Mouse (Mus musculus): ENCODE data around the gene Cycs. TPM values are rescaled to one million over a fixed set of nuclear protein-coding genes. Genes with fewer than 3 reads are reported as not detected.
A peak's percentile ranks its signal among the peaks of the same experiment; 100 is the strongest.

Cycs gene
- total and polyA plus RNA-seq, 3 experiments: 28.0 to 139 (median 83.0) TPM

- H3K27me3 ChIP-seq (ENCODE audit: control insufficient read depth in 1 of 2, insufficient read depth in 2 of 2, low read length in 2 of 2): no peaks in the 10 kb centered on the region
- H3K9ac ChIP-seq (ENCODE audit: control insufficient read depth, low read depth, low read length, poor library complexity, severe bottlenecking): peak within 1 kb of the TSS; percentile 81
- peak; percentile 96 for DNase-seq (ENCODE audit: low read depth, low spot score)
- peak; percentile 51 for TF ChIP-seq RAD21 (IDR thresholded peaks at IDR 0.05; ENCODE audit: low read depth, low read length)
- TF ChIP-seq ZKSCAN1 (IDR thresholded peaks at IDR 0.05; ENCODE audit: low read depth, low read length): no peak
- no peak for TF ChIP-seq JUND (IDR thresholded peaks at IDR 0.05; ENCODE audit: low read depth, low read length)
- peak; percentile 96 for TF ChIP-seq MAX (IDR thresholded peaks at IDR 0.05; ENCODE audit: low read length)
- TF ChIP-seq CHD1 (IDR thresholded peaks at IDR 0.05; ENCODE audit: low read depth, low read length): no peak
- peak; percentile 62 for TF ChIP-seq HCFC1 (IDR thresholded peaks at IDR 0.05; ENCODE audit: low read depth, low read length)
- no peak; a peak in 1 of 4 replicates for TF ChIP-seq EP300 (IDR thresholded peaks at IDR 0.05; ENCODE audit: low read depth in 1 of 2, low read length in 2 of 2)
- TF ChIP-seq TBP (IDR thresholded peaks at IDR 0.05; ENCODE audit: low read depth, low read length): 0 out of 2 replicates have a peak, but pooled peaks have one; percentile 44
- TF ChIP-seq ELF1 (IDR thresholded peaks at IDR 0.05; ENCODE audit: low read depth, low read length): 0 out of 2 replicates have a peak, but pooled peaks have one; percentile 20
- TF ChIP-seq ZC3H11A (IDR thresholded peaks at IDR 0.05; ENCODE audit: low read depth, low read length): peak; percentile 45
- TF ChIP-seq POLR2A (IDR thresholded peaks at IDR 0.05; ENCODE audit: control insufficient read depth in 1 of 2, insufficient read depth in 1 of 2, low read depth in 1 of 2, low read length in 2 of 2, poor library complexity in 1 of 2): peak; percentile 62 to 77; a peak in 3 of 4 replicates
- peak; percentile 63 for TF ChIP-seq SMC3 (IDR thresholded peaks at IDR 0.05; ENCODE audit: low read depth, low read length)
- peak; percentile 57; the same call in 1 of the 2 replicates for TF ChIP-seq GATA1 (IDR thresholded peaks at IDR 0.05; ENCODE audit: low read depth, low read length)
- TF ChIP-seq MXI1 (IDR thresholded peaks at IDR 0.05; ENCODE audit: low read depth, low read length): 0 out of 2 replicates have a peak, but pooled peaks have one; percentile 20
- TF ChIP-seq MAZ (IDR thresholded peaks at IDR 0.05; ENCODE audit: low read depth, low read length): peak; percentile 93
- TF ChIP-seq ZMIZ1 (IDR thresholded peaks at IDR 0.05; ENCODE audit: low read depth, low read length): 0 out of 2 replicates have a peak, but pooled peaks have one; percentile 47
- TF ChIP-seq BHLHE40 (IDR thresholded peaks at IDR 0.05; ENCODE audit: borderline replicate concordance, low read depth, low read length): peak; percentile 15; the same call in 1 of the 2 replicates
- peak; percentile 30; the same call in 1 of the 2 replicates for TF ChIP-seq SIN3A (IDR thresholded peaks at IDR 0.05; ENCODE audit: low read length)
- TF ChIP-seq CTCF (IDR thresholded peaks at IDR 0.05 in 2 of 3, conservative IDR thresholded peaks at IDR 0.05 in 1 of 3; ENCODE audit: control insufficient read depth in 1 of 3, insufficient read depth in 1 of 3, low read depth in 2 of 3, low read length in 3 of 3, poor library complexity in 1 of 3, severe bottlenecking in 1 of 3): peak; percentile 50 to 93 (median 92)
- peak; percentile 56; the same call in 1 of the 2 replicates for TF ChIP-seq NELFE (IDR thresholded peaks at IDR 0.05; ENCODE audit: low read depth, low read length)
- TF ChIP-seq TCF12 (IDR thresholded peaks at IDR 0.05; ENCODE audit: low read depth, low read length): 0 out of 2 replicates have a peak, but pooled peaks have one; percentile 19
- TF ChIP-seq POLR2AphosphoS5 (IDR thresholded peaks at IDR 0.05; ENCODE audit: borderline replicate concordance, low read depth, low read length): no peak
- H3K9me3 ChIP-seq (replicated peaks; ENCODE audit: insufficient read depth, low read length): no peaks in the 10 kb centered on the region
- H3K27ac ChIP-seq (ENCODE audit: control insufficient read depth, low read depth, low read length): peak within 1 kb of the TSS; percentile 22; the same call in 1 of the 2 replicates
- H3K4me3 ChIP-seq (ENCODE audit: control insufficient read depth in 1 of 2, insufficient read depth in 1 of 2, low read depth in 2 of 2, low read length in 2 of 2): peak within 1 kb of the TSS; percentile 61 to 94
- no peaks in the 10 kb centered on the region for H3K79me2 ChIP-seq (ENCODE audit: control insufficient read depth, insufficient read depth, low read length, poor library complexity)
- peaks cover 0 to 13% of the 10 kb centered on the region in 2 experiments; a peak in 2 of 4 replicates for H3K36me3 ChIP-seq (ENCODE audit: control insufficient read depth in 1 of 2, insufficient read depth in 2 of 2, low read length in 2 of 2)
- H3K4me1 ChIP-seq (ENCODE audit: control insufficient read depth in 1 of 2, insufficient read depth in 2 of 2, low read length in 2 of 2): peaks cover 5 to 8% of the 10 kb centered on the region in 2 experiments; a peak in 3 of 4 replicates
Measured at GRCm38 (mm10) chr6:50596301-50597211, 30.2 kb upstream of the Cycs start, which contains the start of gene 4921507P07Rik. 4921507P07Rik (minus strand) TSS chr6:50596632.
